Mouse (Mus musculus) stomach, embryonic 16.5 days (tissue): ENCODE data around the gene Vpreb1. TPM values are rescaled to one million over a fixed set of nuclear protein-coding genes. Genes with fewer than 3 reads are reported as not detected.
A peak's percentile ranks its signal among the peaks of the same experiment; 100 is the strongest.

Source experiments
- ATAC-seq: fragments of 200-750 bp; cut with Nextera tagmentation; 2 replicates; pipeline ENCODE4 v1.8.0; 2017; ENCODE audit warnings: moderate number of reproducible peaks, moderate TSS enrichment; ENCODE audit not compliant: insufficient read depth, low FRiP score
- H3K27ac ChIP-seq: fragments of 300-500 bp; sonication (generic); 2 replicates; pipeline ENCODE4 v1.5.1; 2014; ENCODE audit warnings: low read length
- H3K27me3 ChIP-seq: fragments of 300-500 bp; sonication (generic); 2 replicates; pipeline ENCODE4 v1.6.1; 2014; ENCODE audit warnings: low read length, control low read depth, mixed read lengths; ENCODE audit not compliant: control insufficient read depth, insufficient read depth
- H3K36me3 ChIP-seq: fragments of 300-500 bp; sonication (generic); 2 replicates; pipeline ENCODE4 v1.6.1; 2014; ENCODE audit warnings: low read length; ENCODE audit not compliant: control insufficient read depth, insufficient read depth
- H3K4me1 ChIP-seq: fragments of 300-500 bp; sonication (generic); 2 replicates; pipeline ENCODE4 v1.6.1; 2014; ENCODE audit warnings: low read length, control low read depth, mixed read lengths; ENCODE audit not compliant: control insufficient read depth, insufficient read depth
- H3K4me2 ChIP-seq: fragments of 300-500 bp; sonication (generic); 2 replicates; pipeline ENCODE4 v1.6.1; 2014; ENCODE audit warnings: low read depth, low read length, mixed read lengths
- H3K4me3 ChIP-seq: fragments of 300-500 bp; sonication (generic); replicated peaks from 2 replicates; pipeline ENCODE4 v1.5.1; 2014; ENCODE audit warnings: mild to moderate bottlenecking, low read length
- H3K9ac ChIP-seq: fragments of 300-500 bp; sonication (generic); 2 replicates; pipeline ENCODE4 v1.6.1; 2014; ENCODE audit warnings: low read length
- H3K9me3 ChIP-seq: fragments of 300-500 bp; sonication (generic); replicated peaks from 2 replicates; pipeline ENCODE4 v1.6.1; 2016; ENCODE audit warnings: low read length, control low read depth; ENCODE audit not compliant: control insufficient read depth
- WGBS: fragments of 180-500 bp; shearing (Covaris S2); extraction: QIAGEN DNeasy Blood & Tissue Kit; methylation state at CpG from one replicate; pipeline ENCODE4 v1.1.7; 2014; 5-methylcytosine and 5-hydroxymethylcytosine counted together
- polyA plus RNA-seq: library from polyadenylated mRNA; unstranded; fragments of >200 nt; fragmentation: Nextera tagmentation; extraction: Ambion mirVana; gene quantifications from 2 replicates; pipeline ENCODE4 v1.2.1, GENCODE M21; 2015

Vpreb1 gene
- polyA plus RNA-seq: 2.7 and 3.8 TPM in 2 replicates

DNA sequence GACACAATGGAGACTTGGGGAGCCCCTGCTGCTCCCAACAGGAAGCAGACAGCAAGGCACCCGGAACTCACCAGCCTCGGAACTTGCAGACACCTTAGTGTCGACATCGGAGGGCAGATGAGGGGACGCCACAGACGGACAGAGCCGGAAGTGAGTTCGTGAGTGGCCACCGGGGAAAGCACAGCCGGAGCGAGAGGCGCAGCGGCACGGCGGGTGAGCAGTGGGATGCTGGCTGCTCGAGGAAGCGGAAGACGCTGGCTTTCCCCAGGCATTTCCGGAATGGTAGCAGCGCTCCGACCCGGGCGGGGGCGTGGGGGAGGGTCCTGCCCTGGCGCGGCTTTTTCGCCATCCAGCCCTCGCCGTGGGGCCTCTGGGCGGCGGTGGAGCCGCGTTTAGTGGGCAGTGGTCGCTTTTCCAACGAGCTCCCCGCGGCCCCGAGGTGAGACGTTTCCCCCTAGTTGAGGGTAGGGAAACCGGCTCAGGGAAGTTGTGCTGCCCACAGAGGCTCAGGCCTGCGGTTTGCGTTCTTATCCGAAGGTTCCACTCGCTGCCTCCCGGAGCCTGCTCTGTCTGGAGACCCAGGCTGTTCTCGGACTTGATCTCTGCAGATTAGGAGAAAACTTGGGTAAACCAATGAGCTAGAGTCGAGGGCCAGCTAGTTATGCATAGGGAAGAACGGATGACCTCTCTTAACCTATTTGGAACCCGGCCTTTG, at the start of gene Vpreb1, which contains the start of gene Top3b:
TSS of gene Vpreb1 (minus strand) at position 227 of the 715 bp plus-strand sequence.
TSS of gene Top3b (plus strand) at position 120 of the 715 bp plus-strand sequence.
- H3K27me3 ChIP-seq: no peaks in the 10 kb centered on the region
- peaks cover 2% of the 10 kb centered on the region for H3K36me3 ChIP-seq
- ATAC-seq: peak; percentile 98
- H3K9ac ChIP-seq: peak within 1 kb of the TSS; percentile 81
- H3K9me3 ChIP-seq: 0 out of 2 replicates have a peak, but pooled peaks cover 1% of the 10 kb centered on the region
- peaks cover 5% of the 10 kb centered on the region; the same call in 1 of the 2 replicates for H3K4me1 ChIP-seq
- H3K4me3 ChIP-seq: peak within 1 kb of the TSS; percentile 63
- peak within 1 kb of the TSS; percentile 61 for H3K4me2 ChIP-seq
- WGBS: under 1% methylated on average over 48 of the region's 49 CpGs
- peak within 1 kb of the TSS; percentile 95 for H3K27ac ChIP-seq

DNA sequence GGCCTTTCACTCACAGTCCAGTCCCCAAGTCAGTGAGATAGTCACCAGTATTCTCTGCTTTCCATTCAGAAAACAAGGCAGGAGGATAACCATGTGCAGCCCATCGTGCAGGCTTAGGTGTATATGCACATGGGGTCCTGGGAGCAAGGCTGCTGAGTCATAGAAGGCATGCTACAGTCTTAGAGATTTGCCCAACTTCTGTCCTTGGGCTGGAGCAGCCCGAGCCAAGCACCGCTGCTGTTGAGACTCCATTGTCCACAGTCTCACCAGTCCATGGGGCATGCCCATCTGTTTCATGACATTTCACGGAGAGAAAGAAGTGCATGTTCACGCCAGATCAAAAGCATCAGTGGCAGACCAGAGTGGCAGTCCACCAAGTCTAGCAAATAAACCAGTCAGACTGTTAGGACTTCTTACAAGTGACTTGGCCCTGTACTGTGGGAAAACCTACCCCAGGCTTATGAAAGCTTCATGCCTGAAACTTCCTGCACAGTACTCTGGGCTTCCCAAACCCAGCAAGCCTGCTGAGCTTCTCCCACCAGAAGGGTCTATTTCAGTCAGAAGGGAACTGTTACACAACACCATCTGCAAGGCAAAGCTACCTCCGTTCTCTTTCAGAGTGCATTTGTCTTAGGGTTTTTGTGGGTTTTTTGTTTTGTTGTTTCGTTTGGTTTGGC, 47.9 kb upstream of the Vpreb1 start:
- H3K36me3 ChIP-seq: peaks cover 7% of the 10 kb centered on the region
- no peak overlapping the region for H3K4me2 ChIP-seq
- H3K9me3 ChIP-seq: no peaks in the 10 kb centered on the region
- H3K4me3 ChIP-seq: no peak overlapping the region
- no peaks in the 10 kb centered on the region for H3K4me1 ChIP-seq
- no peak overlapping the region for H3K9ac ChIP-seq
- no peaks in the 10 kb centered on the region for H3K27me3 ChIP-seq
- WGBS: 86% methylated on average over 7 of the region's 7 CpGs
- H3K27ac ChIP-seq: no peak overlapping the region
- no peak for ATAC-seq

DNA sequence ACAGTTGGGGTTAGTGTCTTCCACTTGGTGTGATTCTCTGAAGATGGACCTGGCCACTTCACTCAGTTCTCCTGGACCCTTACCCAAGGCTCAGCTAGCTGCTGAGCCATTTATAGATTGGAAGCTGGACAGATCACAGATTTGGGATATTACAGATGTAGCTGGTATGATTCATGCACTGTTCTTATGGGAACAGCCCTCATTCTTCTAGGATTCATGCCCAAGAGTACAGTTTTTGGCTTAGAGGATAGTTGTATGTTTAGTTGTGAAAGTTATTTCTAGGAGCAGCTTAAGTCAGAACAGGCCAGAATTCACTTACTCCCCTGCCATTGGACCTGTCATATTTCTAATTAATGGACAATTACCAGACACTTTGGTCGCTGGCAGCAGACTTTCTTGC, 42.8 kb upstream of the Vpreb1 start:
- 56% methylated on average over 1 of the region's 1 CpGs for WGBS
- Histone ChIP-seq H3K4me3 (no peak overlapping the region), H3K27ac (no peak overlapping the region), H3K4me2 (no peak overlapping the region), H3K9me3 (no peaks in the 10 kb centered on the region), H3K9ac (no peak overlapping the region), H3K27me3 (no peaks in the 10 kb centered on the region), H3K4me1 (no peaks in the 10 kb centered on the region), H3K36me3 (peaks cover 3% of the 10 kb centered on the region; the same call in 1 of the 2 replicates)
- no peak for ATAC-seq

DNA sequence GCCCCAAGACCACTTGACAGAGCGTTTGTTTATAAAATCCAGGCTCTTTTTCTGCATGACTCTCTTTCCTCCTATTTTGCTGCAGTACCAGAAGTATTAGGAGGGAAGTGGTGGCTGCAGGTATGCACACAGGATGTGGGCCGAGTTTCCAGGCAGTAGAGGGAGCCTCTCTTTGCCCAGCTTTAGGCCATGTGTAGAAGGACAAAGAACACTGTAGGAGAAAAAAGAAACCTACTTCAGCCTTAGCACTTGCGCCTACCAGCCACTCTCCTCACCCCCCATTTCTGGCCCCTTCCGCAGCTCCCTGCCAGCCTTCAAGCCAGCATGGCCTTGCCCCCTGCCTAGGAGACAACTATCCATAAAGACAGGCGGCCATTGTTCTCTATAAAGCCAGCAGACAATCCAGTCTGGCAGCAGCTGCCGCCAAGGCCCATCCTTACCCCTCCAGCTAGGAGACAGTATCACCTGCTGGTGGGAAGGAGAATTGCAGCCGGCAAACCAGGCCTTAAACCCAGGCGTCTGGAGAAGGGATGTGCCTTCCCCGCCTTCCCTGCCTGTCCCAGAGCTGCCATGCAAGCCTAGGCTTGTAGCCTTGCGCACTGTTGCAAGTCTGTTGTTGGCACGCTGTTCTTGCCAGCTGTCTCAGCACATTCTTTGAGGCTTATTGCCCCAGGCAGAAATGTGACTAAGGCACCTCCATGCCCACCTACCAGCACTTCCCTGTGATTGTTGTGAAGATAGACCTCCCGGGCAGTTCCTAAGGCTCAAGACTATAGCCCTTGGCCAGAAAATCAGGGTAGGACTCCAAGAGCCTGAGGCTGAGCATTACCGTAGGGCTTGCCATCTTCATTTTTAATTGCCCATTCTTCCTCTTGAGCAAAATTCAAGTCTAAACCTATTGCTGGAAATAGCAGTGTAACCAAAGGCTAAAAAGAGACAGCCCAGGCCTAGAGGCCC, 41.3 kb upstream of the Vpreb1 start:
- WGBS: 48% methylated on average over 13 of the region's 13 CpGs
- H3K9me3 ChIP-seq: no peaks in the 10 kb centered on the region
- no peak overlapping the region for H3K9ac ChIP-seq
- peak overlapping the region; percentile 56; the same call in 1 of the 2 replicates for H3K27ac ChIP-seq
- no peak overlapping the region for H3K4me2 ChIP-seq
- ATAC-seq: peak; percentile 85
- H3K27me3 ChIP-seq: no peaks in the 10 kb centered on the region
- H3K4me3 ChIP-seq: no peak overlapping the region
- no peaks in the 10 kb centered on the region for H3K4me1 ChIP-seq
- H3K36me3 ChIP-seq: peaks cover 3% of the 10 kb centered on the region; the same call in 1 of the 2 replicates

DNA sequence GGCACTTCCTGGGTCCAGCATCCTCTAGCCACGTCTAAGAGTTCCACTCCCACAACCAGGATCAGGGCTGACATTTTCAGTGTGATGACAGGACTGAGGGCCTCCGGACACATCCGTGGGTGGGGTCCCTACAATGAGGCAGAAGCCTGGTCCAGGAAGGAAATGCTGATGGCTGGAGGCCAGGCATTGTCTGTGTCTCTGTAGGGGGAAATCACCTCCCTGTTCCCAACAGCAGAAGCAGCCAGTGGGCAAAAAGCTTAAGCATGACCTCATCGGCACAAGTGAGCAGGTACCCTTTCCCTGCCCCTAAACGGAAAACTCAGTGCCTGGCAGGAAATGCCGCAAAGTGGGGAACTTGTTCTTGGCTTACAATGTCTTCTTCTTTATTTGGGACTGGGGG, 37.2 kb upstream of the Vpreb1 start:
- 74% methylated on average over 6 of the region's 6 CpGs for WGBS
- no peak overlapping the region for H3K4me2 ChIP-seq
- peak overlapping the region; percentile 71; the same call in 1 of the 2 replicates for H3K27ac ChIP-seq
- no peaks in the 10 kb centered on the region for H3K27me3 ChIP-seq
- H3K4me3 ChIP-seq: no peak overlapping the region
- no peaks in the 10 kb centered on the region for H3K4me1 ChIP-seq
- H3K36me3 ChIP-seq: 0 out of 2 replicates have a peak, but pooled peaks cover 14% of the 10 kb centered on the region
- H3K9ac ChIP-seq: no peak overlapping the region
- H3K9me3 ChIP-seq: no peaks in the 10 kb centered on the region
- peak; percentile 50; the same call in 1 of the 2 replicates for ATAC-seq

DNA sequence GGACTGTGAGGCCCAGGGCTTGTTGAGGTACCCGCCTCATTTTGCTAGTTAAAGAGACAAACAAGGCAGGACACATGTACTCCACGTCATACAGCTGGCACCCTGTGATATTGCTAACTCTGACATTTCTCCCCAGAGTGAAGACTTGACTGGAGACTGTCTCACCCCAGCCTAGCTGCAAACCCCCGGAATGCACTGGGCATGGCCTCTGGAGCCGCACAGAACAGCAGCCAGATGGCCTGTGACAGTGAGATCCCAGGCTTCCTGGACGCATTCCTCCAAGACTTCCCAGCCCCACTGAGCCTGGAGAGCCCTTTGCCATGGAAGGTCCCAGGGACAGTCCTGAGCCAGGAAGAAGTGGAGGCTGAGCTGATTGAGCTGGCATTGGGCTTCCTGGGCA, 32.5 kb upstream of the Vpreb1 start:
- Histone ChIP-seq H3K9me3 (no peaks in the 10 kb centered on the region), H3K4me2 (no peak overlapping the region), H3K4me1 (no peaks in the 10 kb centered on the region), H3K9ac (no peak overlapping the region), H3K27me3 (no peaks in the 10 kb centered on the region), H3K4me3 (no peak overlapping the region), H3K36me3 (peaks cover 10% of the 10 kb centered on the region; the same call in 1 of the 2 replicates), H3K27ac (no peak overlapping the region)
- 84% methylated on average over 5 of the region's 5 CpGs for WGBS
- no peak for ATAC-seq

DNA sequence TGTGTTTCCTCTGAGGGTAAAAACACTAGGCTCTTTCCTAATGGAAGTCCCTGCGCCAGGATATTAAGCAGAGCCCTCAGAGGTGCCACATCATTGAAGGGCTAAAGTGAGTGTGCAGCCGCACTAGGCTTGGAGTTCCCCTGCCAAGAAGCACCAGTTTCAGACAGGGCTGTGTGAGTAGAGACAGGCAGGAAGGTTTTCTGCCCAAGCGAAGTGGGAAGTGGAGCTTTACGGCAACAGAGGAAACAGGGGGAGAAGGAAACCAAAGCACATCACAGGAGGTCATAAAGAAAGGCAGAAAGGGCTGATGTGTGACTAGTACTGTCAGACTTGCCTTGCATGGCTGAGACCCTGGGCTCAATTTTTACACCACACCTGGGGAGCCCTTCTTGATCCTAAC, 31.7 kb upstream of the Vpreb1 start:
- ATAC-seq: no peak
- H3K4me1 ChIP-seq: peaks cover 4% of the 10 kb centered on the region
- no peak overlapping the region for H3K9ac ChIP-seq
- no peaks in the 10 kb centered on the region for H3K9me3 ChIP-seq
- H3K4me3 ChIP-seq: no peak overlapping the region
- H3K27ac ChIP-seq: no peak overlapping the region
- H3K27me3 ChIP-seq: no peaks in the 10 kb centered on the region
- 78% methylated on average over 4 of the region's 4 CpGs for WGBS
- H3K36me3 ChIP-seq: peaks cover 10% of the 10 kb centered on the region; the same call in 1 of the 2 replicates
- H3K4me2 ChIP-seq: no peak overlapping the region

DNA sequence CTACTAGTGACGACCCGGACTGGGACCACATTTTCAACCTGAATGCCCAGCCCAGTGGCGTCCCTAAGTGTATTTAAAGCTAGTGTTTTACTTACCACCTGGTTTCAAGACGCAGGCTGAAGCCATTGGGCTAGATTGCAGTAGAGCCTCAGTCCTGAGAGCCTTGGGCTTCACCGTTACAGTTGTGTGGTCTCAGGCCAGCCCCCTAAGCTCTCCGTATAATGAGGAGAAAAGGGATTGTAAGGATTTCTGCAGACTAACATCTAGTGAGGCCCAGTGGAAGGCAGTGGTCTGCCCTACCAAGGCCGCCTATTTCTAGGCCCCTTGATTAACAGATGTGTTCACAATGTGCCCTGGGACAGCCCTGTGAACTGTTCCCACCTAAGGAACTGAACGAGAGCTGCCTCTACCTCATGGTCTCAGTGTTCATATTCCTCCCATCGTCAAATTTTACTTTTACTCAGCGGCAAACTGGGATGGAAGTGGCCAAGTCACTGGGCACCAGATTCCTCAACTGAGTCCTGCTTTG, 26.5 kb upstream of the Vpreb1 start:
- peak overlapping the region; percentile 83 for H3K9ac ChIP-seq
- peak; percentile 2; the same call in 1 of the 2 replicates for ATAC-seq
- peaks cover 13% of the 10 kb centered on the region for H3K4me1 ChIP-seq
- no peaks in the 10 kb centered on the region for H3K9me3 ChIP-seq
- peak overlapping the region; percentile 76 for H3K4me3 ChIP-seq
- H3K27me3 ChIP-seq: no peaks in the 10 kb centered on the region
- H3K27ac ChIP-seq: peak overlapping the region; percentile 46
- no peaks in the 10 kb centered on the region; the same call in 1 of the 2 replicates for H3K36me3 ChIP-seq
- WGBS: 19% methylated on average over 10 of the region's 10 CpGs
- peak overlapping the region; percentile 89 for H3K4me2 ChIP-seq
